Mouse (Mus musculus): Measurements from ENCODE around the gene Zscan12. TPM values are rescaled to one million over a fixed set of nuclear protein-coding genes. Genes with fewer than 3 reads are reported as not detected.

The Zscan12 gene
- polyA plus RNA-seq (2012; rRNA removed; ENCODE audit: low replicate concordance), result 0.07 and 0.13 TPM in 2 replicates

DNA sequence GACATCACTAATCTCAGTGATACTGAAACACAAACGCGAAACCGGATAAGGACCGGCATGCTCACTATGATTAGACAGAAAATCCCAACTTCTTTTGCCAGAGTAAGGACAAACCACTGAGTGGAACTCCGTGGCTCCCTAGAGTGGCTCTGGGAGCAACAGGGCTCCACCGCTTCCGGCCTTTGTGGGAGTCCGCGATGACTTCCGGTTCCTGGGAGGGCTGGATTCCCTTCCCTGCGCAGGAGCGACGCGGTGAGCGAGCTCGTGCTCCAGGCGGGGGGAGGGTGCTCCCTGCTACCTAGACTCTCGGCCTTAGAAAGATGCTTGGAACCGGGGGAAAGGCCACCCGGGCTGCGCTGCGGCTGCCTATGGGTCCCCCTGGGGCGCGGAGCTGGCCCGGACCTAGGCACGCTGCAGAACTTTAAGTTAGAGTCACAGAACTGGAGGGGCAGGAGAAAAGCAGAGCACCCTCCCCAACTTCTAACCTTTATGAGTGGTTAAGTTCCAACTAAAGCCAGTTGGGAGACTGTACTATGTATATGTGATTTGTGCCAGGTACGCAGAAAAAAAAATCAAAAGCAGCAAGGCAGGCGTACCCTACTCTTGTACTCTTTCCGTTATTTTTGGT, at the start of gene Zscan12:
Zscan12 (plus strand) TSS at position 200 of the 628 bp plus-strand sequence.

DNA sequence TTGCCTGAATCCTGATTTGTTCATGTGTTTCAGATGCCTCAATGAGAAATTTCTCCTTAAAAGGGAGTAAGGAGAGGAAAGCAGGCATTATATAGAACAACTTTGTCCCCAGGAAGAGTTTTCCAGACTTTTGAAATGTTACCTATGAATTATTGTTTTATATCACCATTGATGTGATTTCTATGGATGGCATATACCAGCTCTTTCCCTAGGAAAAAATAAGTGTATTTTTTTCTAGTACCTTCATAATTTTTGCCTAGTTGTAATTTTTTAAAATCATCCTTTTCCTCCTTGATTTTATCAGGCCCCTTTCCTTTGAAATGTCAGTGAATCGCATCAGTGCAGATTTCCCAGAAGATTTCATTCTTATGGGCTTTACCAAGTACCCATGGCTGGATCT, 16.0 kb upstream of the Zscan12 start, which contains the start of gene Olfr1367:
Olfr1367 (plus strand) TSS at position 301 of the 400 bp plus-strand sequence.

DNA sequence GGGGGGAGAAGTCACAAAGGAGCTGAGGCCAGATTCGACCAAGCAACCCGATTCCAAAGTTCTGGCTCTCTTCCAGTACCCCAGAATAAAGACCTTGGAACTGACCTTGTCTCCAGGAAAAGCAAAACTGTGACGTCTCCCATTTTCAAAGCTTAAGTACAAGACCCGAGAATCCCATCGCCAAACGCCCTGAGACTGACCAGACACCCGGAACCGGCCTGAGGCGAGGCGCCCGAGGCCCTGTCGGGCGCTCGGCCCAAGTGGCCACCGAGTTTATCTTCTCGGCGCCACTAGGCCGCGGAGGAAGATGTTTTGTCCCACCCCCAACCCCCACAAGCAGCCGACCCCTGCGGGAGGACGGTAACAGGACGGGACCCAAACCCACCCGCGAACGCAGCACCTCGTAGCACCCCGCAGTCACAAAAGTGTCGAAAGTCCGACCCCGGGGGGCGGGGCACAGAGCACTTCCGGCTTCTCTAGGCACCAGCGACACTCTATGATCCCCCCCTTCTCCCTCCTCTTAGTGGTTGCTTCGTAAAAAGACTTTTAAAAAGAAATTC, 39.7 kb downstream of the Zscan12 start, which contains the start of gene Zkscan3:
Zkscan3 (minus strand) TSS at position 469 of the 560 bp plus-strand sequence.

Other genes with a start within 250 kb of the Zscan12 start
- not detected in 2 replicates for gene Olfr263, start 233.2 kb upstream of the Zscan12 start, polyA plus RNA-seq (2012; rRNA removed; ENCODE audit: low replicate concordance)
- not detected in 2 replicates for gene Olfr1368, start 217.0 kb upstream of the Zscan12 start, polyA plus RNA-seq (2012; rRNA removed; ENCODE audit: low replicate concordance)
- 66.9 and 77.8 TPM in 2 replicates for gene Trim27, start 183.4 kb upstream of the Zscan12 start, polyA plus RNA-seq (2012; rRNA removed; ENCODE audit: low replicate concordance)
- not detected in 2 replicates for gene Gpx5, start 70.1 kb upstream of the Zscan12 start, polyA plus RNA-seq (2012; rRNA removed; ENCODE audit: low replicate concordance)
- not detected in 2 replicates for gene Gpx6, start 50.7 kb upstream of the Zscan12 start, polyA plus RNA-seq (2012; rRNA removed; ENCODE audit: low replicate concordance)
- not detected in 2 replicates for gene Olfr1367, start 15.9 kb upstream of the Zscan12 start, polyA plus RNA-seq (2012; rRNA removed; ENCODE audit: low replicate concordance)
- gene Zkscan3, start 39.9 kb downstream of the Zscan12 start, polyA plus RNA-seq (2012; rRNA removed; ENCODE audit: low replicate concordance), result 6.1 and 9.7 TPM in 2 replicates
- gene Pgbd1, start 78.2 kb downstream of the Zscan12 start, polyA plus RNA-seq (2012; rRNA removed; ENCODE audit: low replicate concordance), result 0.07 and 0.13 TPM in 2 replicates
- 1.2 and 2.0 TPM in 2 replicates for gene Zscan26, start 90.9 kb downstream of the Zscan12 start, polyA plus RNA-seq (2012; rRNA removed; ENCODE audit: low replicate concordance)
- gene Nkapl, start 105.7 kb downstream of the Zscan12 start, polyA plus RNA-seq (2012; rRNA removed; ENCODE audit: low replicate concordance), result 0.28 TPM in 1 of 2 replicates, not detected in the other
- gene Zkscan4, start 116.1 kb downstream of the Zscan12 start, polyA plus RNA-seq (2012; rRNA removed; ENCODE audit: low replicate concordance), result 0.07 and 0.11 TPM in 2 replicates
- not detected in 2 replicates for gene Gm10065, start 116.6 kb downstream of the Zscan12 start, polyA plus RNA-seq (2012; rRNA removed; ENCODE audit: low replicate concordance)
- not detected in 2 replicates for gene AK157302, start 132.4 kb downstream of the Zscan12 start, polyA plus RNA-seq (2012; rRNA removed; ENCODE audit: low replicate concordance)
- 34.6 and 52.3 TPM in 2 replicates for gene Gm11273, start 138.6 kb downstream of the Zscan12 start, polyA plus RNA-seq (2012; rRNA removed; ENCODE audit: low replicate concordance)
- 0.26 and 0.42 TPM in 2 replicates for gene Zkscan8, start 168.3 kb downstream of the Zscan12 start, polyA plus RNA-seq (2012; rRNA removed; ENCODE audit: low replicate concordance)
- gene Olfr1366, start 180.0 kb downstream of the Zscan12 start, polyA plus RNA-seq (2012; rRNA removed; ENCODE audit: low replicate concordance), result not detected in 2 replicates
- gene Olfr1535, start 197.1 kb downstream of the Zscan12 start, polyA plus RNA-seq (2012; rRNA removed; ENCODE audit: low replicate concordance), result not detected in 2 replicates
- not detected in 2 replicates for gene Olfr1364, start 218.9 kb downstream of the Zscan12 start, polyA plus RNA-seq (2012; rRNA removed; ENCODE audit: low replicate concordance)